Mouse (Mus musculus): ENCODE results near the gene Fndc4. TPM values are rescaled to one million over a fixed set of nuclear protein-coding genes. Genes with fewer than 3 reads are reported as not detected.

The Fndc4 gene
- polyA plus RNA-seq, 1 experiment from 2014 or later = 85.5 TPM

Other genes starting within 250 kb of the Fndc4 start
- gene Atraid, start 247.8 kb downstream of the Fndc4 start, polyA plus RNA-seq (2015; fragmentation: Nextera tagmentation; extraction: Ambion mirVana) = 173 and 174 TPM in 2 replicates
- 10.8 and 12.0 TPM in 2 replicates for gene Slc5a6, start 247.2 kb downstream of the Fndc4 start, polyA plus RNA-seq (2015; fragmentation: Nextera tagmentation; extraction: Ambion mirVana)
- 23.5 and 26.4 TPM in 2 replicates for gene Cad, start 241.3 kb downstream of the Fndc4 start, polyA plus RNA-seq (2015; fragmentation: Nextera tagmentation; extraction: Ambion mirVana)
- not detected in 2 replicates for gene Dnajc5g, start 189.8 kb downstream of the Fndc4 start, polyA plus RNA-seq (2015; fragmentation: Nextera tagmentation; extraction: Ambion mirVana)
- 0.60 and 0.92 TPM in 2 replicates for gene Slc30a3, start 187.8 kb downstream of the Fndc4 start, polyA plus RNA-seq (2015; fragmentation: Nextera tagmentation; extraction: Ambion mirVana)
- gene Trim54, start 179.4 kb downstream of the Fndc4 start, polyA plus RNA-seq (2015; fragmentation: Nextera tagmentation; extraction: Ambion mirVana) = 10.2 and 13.7 TPM in 2 replicates
- not detected in 2 replicates for gene Ucn, start 157.3 kb downstream of the Fndc4 start, polyA plus RNA-seq (2015; fragmentation: Nextera tagmentation; extraction: Ambion mirVana)
- gene Mpv17, start 141.8 kb downstream of the Fndc4 start, polyA plus RNA-seq (2015; fragmentation: Nextera tagmentation; extraction: Ambion mirVana) = 67.3 and 73.4 TPM in 2 replicates
- gene Gm29609, start 116.2 kb downstream of the Fndc4 start, polyA plus RNA-seq (2015; fragmentation: Nextera tagmentation; extraction: Ambion mirVana) = 1.1 and 3.0 TPM in 2 replicates
- 69.0 and 71.5 TPM in 2 replicates for gene Gtf3c2, start 115.9 kb downstream of the Fndc4 start, polyA plus RNA-seq (2015; fragmentation: Nextera tagmentation; extraction: Ambion mirVana)
- gene Snx17, start 102.9 kb downstream of the Fndc4 start, polyA plus RNA-seq (2015; fragmentation: Nextera tagmentation; extraction: Ambion mirVana) = 138 and 150 TPM in 2 replicates
- gene Eif2b4, start 102.7 kb downstream of the Fndc4 start, polyA plus RNA-seq (2015; fragmentation: Nextera tagmentation; extraction: Ambion mirVana) = 74.4 and 74.7 TPM in 2 replicates
- gene Zfp513, start 93.8 kb downstream of the Fndc4 start, polyA plus RNA-seq (2015; fragmentation: Nextera tagmentation; extraction: Ambion mirVana) = 12.2 and 12.5 TPM in 2 replicates
- gene Ppm1g, start 75.4 kb downstream of the Fndc4 start, polyA plus RNA-seq (2015; fragmentation: Nextera tagmentation; extraction: Ambion mirVana) = 113 and 115 TPM in 2 replicates
- 175 and 178 TPM in 2 replicates for gene Nrbp1, start 55.2 kb downstream of the Fndc4 start, polyA plus RNA-seq (2015; fragmentation: Nextera tagmentation; extraction: Ambion mirVana)
- gene Gm9970, start 54.8 kb downstream of the Fndc4 start, polyA plus RNA-seq (2015; fragmentation: Nextera tagmentation; extraction: Ambion mirVana) = 0.99 TPM in 1 of 2 replicates, not detected in the other
- 21.8 and 23.5 TPM in 2 replicates for gene Krtcap3, start 44.4 kb downstream of the Fndc4 start, polyA plus RNA-seq (2015; fragmentation: Nextera tagmentation; extraction: Ambion mirVana)
- 39.4 and 39.5 TPM in 2 replicates for gene Ift172, start 5.0 kb downstream of the Fndc4 start, polyA plus RNA-seq (2015; fragmentation: Nextera tagmentation; extraction: Ambion mirVana)
- gene Gckr, start 1.4 kb upstream of the Fndc4 start, polyA plus RNA-seq (2015; fragmentation: Nextera tagmentation; extraction: Ambion mirVana) = 0.15 and 0.30 TPM in 2 replicates
- gene Zfp512, start 156.4 kb upstream of the Fndc4 start, polyA plus RNA-seq (2015; fragmentation: Nextera tagmentation; extraction: Ambion mirVana) = 50.0 and 51.9 TPM in 2 replicates
- 0.15 TPM in 1 of 2 replicates, not detected in the other for gene 4930548H24Rik, start 189.7 kb upstream of the Fndc4 start, polyA plus RNA-seq (2015; fragmentation: Nextera tagmentation; extraction: Ambion mirVana)
- 53.7 and 56.9 TPM in 2 replicates for gene Gpn1, start 198.7 kb upstream of the Fndc4 start, polyA plus RNA-seq (2015; fragmentation: Nextera tagmentation; extraction: Ambion mirVana)
- 32.7 and 34.0 TPM in 2 replicates for gene Slc4a1ap, start 230.9 kb upstream of the Fndc4 start, polyA plus RNA-seq (2015; fragmentation: Nextera tagmentation; extraction: Ambion mirVana)
- 23.7 and 25.2 TPM in 2 replicates for gene Supt7l, start 231.7 kb upstream of the Fndc4 start, polyA plus RNA-seq (2015; fragmentation: Nextera tagmentation; extraction: Ambion mirVana)

All from embryonic facial prominence, embryonic 15.5 days (tissue).